Mouse (Mus musculus) stomach, embryonic 16.5 days (tissue): ENCODE measurements around the gene Fbxo10. TPM values are rescaled to one million over a fixed set of nuclear protein-coding genes. Genes with fewer than 3 reads are reported as not detected.

Source experiments
- ATAC-seq: fragments of 200-750 bp; cut with Nextera tagmentation; 2 replicates; pipeline ENCODE4 v1.8.0; 2017; ENCODE audit warnings: moderate number of reproducible peaks, moderate TSS enrichment; ENCODE audit not compliant: insufficient read depth, low FRiP score
- H3K27ac ChIP-seq: fragments of 300-500 bp; sonication (generic); 2 replicates; pipeline ENCODE4 v1.5.1; 2014; ENCODE audit warnings: low read length
- H3K27me3 ChIP-seq: fragments of 300-500 bp; sonication (generic); 2 replicates; pipeline ENCODE4 v1.6.1; 2014; ENCODE audit warnings: low read length, control low read depth, mixed read lengths; ENCODE audit not compliant: control insufficient read depth, insufficient read depth
- H3K36me3 ChIP-seq: fragments of 300-500 bp; sonication (generic); 2 replicates; pipeline ENCODE4 v1.6.1; 2014; ENCODE audit warnings: low read length; ENCODE audit not compliant: control insufficient read depth, insufficient read depth
- H3K4me1 ChIP-seq: fragments of 300-500 bp; sonication (generic); 2 replicates; pipeline ENCODE4 v1.6.1; 2014; ENCODE audit warnings: low read length, control low read depth, mixed read lengths; ENCODE audit not compliant: control insufficient read depth, insufficient read depth
- H3K4me2 ChIP-seq: fragments of 300-500 bp; sonication (generic); 2 replicates; pipeline ENCODE4 v1.6.1; 2014; ENCODE audit warnings: low read depth, low read length, mixed read lengths
- H3K4me3 ChIP-seq: fragments of 300-500 bp; sonication (generic); replicated peaks from 2 replicates; pipeline ENCODE4 v1.5.1; 2014; ENCODE audit warnings: mild to moderate bottlenecking, low read length
- H3K9ac ChIP-seq: fragments of 300-500 bp; sonication (generic); 2 replicates; pipeline ENCODE4 v1.6.1; 2014; ENCODE audit warnings: low read length
- H3K9me3 ChIP-seq: fragments of 300-500 bp; sonication (generic); replicated peaks from 2 replicates; pipeline ENCODE4 v1.6.1; 2016; ENCODE audit warnings: low read length, control low read depth; ENCODE audit not compliant: control insufficient read depth
- WGBS: fragments of 180-500 bp; shearing (Covaris S2); extraction: QIAGEN DNeasy Blood & Tissue Kit; methylation state at CpG from one replicate; pipeline ENCODE4 v1.1.7; 2014; 5-methylcytosine and 5-hydroxymethylcytosine counted together
- polyA plus RNA-seq: library from polyadenylated mRNA; unstranded; fragments of >200 nt; fragmentation: Nextera tagmentation; extraction: Ambion mirVana; gene quantifications from 2 replicates; pipeline ENCODE4 v1.2.1, GENCODE M21; 2015

Fbxo10 gene
- 13.3 and 13.8 TPM in 2 replicates for polyA plus RNA-seq

DNA sequence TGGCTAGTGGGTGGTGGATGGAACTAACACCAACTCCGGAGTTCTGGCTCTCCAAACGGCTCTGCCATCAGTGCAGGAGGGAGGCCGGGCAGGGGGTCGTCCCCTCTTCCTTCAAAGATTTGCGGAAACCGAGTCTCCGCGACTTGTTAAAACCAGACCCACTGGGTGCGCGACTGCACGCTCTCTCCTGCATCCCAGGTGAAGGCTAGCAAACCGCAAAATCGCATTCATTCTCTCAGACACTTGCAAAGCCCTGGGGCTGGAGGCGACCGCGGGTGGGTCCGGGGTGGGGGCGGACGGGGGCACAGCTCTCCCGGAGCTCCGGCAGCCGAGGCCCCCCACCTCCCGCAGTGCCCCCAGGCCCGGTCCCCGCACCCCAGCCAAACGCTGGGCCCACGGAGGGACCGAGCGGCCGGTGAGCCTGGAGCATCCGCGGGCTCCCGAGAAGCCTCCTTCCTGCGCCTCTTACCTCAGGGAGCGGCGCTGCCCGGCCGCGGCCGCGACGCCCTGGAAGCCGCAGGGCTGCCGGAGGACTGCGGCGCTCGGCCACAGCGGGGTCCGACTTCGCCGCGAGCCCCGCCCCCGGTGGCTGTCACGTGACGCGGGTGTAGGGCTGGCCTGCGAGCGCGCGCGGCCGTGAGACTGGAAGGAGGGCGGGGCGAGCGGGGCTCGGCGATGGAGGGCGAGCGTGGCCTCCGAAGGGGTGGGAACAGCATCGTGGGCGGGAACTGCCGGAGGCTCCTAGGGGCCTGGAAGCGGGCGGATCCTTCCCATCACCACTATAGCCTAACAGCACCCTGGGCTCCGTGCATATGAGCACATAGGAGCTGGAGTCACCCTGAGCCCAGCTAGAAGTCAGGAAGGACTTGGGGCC is at the start of gene Fbxo10:
Gene Fbxo10, minus strand, starts transcription at position 584 of the 874 bp plus-strand sequence.
- no peaks in the 10 kb centered on the region for H3K9me3 ChIP-seq
- no peaks in the 10 kb centered on the region for H3K27me3 ChIP-seq
- H3K27ac ChIP-seq: peak within 1 kb of the TSS; percentile 85
- H3K36me3 ChIP-seq: no peaks in the 10 kb centered on the region
- WGBS: under 1% methylated on average over 74 of the region's 77 CpGs
- H3K4me3 ChIP-seq: peak within 1 kb of the TSS; percentile 93
- peak within 1 kb of the TSS; percentile 97 for H3K9ac ChIP-seq
- H3K4me1 ChIP-seq: peaks cover 4% of the 10 kb centered on the region; the same call in 1 of the 2 replicates
- peak; percentile 96 for ATAC-seq
- peak within 1 kb of the TSS; percentile 84 for H3K4me2 ChIP-seq

DNA sequence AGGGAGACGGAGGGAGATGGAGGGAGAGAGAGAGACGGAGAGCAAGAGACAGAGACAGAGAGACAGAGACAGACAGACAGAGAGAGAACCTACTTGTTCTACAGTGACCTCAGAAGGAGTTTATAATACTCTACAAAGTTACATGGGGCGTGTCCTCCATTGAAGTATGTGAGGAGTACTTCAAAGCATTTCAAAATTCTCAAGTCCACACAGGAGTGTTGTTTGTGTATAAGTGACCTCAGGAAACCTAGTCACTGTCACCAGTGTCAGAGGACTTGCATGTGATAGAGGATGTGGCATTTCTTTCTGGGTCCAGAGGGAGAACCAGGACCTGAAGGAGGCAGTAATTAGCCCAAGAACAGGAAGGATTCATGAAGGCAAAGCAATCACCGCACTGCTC is 46.6 kb upstream of the Fbxo10 start:
- no peaks in the 10 kb centered on the region for H3K36me3 ChIP-seq
- ATAC-seq: no peak
- no peaks in the 10 kb centered on the region for H3K9me3 ChIP-seq
- no peak overlapping the region for H3K9ac ChIP-seq
- H3K4me1 ChIP-seq: no peaks in the 10 kb centered on the region
- no peak overlapping the region for H3K4me2 ChIP-seq
- 66% methylated on average over 4 of the region's 4 CpGs for WGBS
- H3K27me3 ChIP-seq: no peaks in the 10 kb centered on the region
- no peak overlapping the region for H3K4me3 ChIP-seq
- H3K27ac ChIP-seq: no peak overlapping the region

DNA sequence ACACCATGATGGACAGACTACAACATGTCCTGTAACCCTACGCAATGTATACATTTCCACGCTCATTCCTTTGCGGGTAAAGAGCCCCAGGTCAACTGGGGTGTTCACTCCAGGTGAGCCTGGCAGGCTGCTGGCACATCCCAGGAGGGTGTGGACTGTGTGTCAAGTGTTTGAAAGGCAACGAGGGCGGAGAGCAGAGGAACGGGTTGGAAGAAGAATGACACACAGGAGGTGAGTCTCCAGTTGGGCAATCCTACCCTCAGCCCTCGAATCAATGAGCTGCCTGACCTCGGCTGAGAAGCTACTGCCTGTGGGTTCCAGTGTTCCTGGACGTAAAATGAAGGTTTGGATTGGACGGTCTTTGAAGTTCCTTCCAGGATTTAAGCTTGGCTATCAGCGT is 36.9 kb upstream of the Fbxo10 start:
- Histone ChIP-seq H3K27me3 (no peaks in the 10 kb centered on the region), H3K9me3 (no peaks in the 10 kb centered on the region), H3K27ac (no peak overlapping the region), H3K4me2 (no peak overlapping the region), H3K4me3 (no peak overlapping the region), H3K9ac (no peak overlapping the region), H3K36me3 (no peaks in the 10 kb centered on the region), H3K4me1 (no peaks in the 10 kb centered on the region)
- WGBS: 72% methylated on average over 11 of the region's 11 CpGs
- no peak for ATAC-seq

DNA sequence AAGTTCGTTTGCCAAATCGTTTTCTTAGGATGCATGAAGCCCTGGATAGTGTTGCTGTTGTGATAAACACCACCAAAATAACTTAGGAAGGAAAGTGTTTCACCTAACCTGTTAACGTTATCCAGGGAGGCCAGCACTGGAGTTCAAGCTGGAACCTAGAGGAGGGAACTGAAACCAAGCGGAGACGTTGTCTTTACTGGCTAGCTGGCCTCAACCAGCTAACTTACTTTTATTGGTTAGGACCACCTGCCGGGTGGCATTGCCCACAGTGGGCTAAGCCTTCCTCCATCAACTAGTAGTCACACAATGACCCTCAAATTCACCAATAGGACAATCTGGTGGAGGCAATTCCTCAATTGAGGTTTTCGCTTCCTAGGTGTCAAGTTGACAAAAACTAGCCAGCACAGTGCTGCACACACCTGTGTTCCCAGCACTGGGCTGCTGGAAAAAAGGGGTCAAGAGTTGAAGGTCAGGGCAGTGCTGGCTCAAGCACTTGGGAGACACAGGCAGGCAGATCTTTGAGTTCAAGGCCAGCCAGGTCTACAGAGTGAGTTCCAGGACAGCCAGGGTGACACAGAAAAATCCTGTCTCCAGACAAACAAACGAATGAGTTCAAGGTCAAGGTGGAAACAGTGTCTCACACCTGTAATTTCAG is 24.2 kb upstream of the Fbxo10 start:
- Histone ChIP-seq H3K4me2 (peak overlapping the region; percentile 65; the same call in 1 of the 2 replicates), H3K9ac (no peak overlapping the region; the same call in 1 of the 2 replicates), H3K27me3 (no peaks in the 10 kb centered on the region), H3K9me3 (no peaks in the 10 kb centered on the region), H3K4me3 (peak overlapping the region; percentile 60), H3K4me1 (peaks cover 9% of the 10 kb centered on the region; the same call in 1 of the 2 replicates), H3K36me3 (no peaks in the 10 kb centered on the region), H3K27ac (no peak overlapping the region)
- 65% methylated on average over 8 of the region's 8 CpGs for WGBS
- no peak for ATAC-seq

DNA sequence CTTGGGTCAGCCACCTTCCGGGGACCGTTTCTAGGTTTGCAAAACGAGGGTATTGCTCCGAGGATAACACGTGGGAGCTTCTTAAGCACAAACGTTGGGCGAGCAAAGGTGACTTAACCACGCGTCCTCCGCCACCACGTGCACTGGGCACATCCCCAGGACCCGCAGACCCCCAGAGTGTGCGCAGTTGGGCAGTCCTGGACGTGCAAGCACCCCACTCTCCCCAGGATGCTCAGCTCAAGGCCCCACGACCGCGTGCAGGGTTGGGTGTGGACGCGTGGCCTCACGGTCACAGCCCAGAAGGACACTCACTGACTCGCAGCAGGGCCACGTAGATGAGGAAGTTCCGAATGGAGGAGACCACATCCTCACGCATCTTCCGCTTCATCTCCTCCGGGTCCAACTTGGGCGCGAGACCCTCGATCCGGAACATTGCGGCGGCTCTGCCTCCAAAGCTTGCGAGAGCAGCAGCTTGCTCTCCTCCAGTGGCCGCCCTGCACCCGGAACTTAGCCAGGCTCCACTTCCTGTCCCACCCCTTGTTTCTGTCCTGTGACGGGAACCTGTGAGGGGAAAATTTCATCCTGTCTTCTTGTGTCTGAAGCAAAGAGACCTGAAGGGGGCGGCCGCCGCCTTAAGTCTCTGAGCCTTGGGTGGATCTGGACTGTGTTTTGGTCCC is 23.3 kb upstream of the Fbxo10 start, which contains the start of gene Tomm5:
Gene Tomm5, minus strand, starts transcription at position 514 of the 677 bp plus-strand sequence.
- under 1% methylated on average over 39 of the region's 39 CpGs for WGBS
- Histone ChIP-seq H3K4me3 (peak within 1 kb of the TSS; percentile 60), H3K4me2 (peak within 1 kb of the TSS; percentile 65), H3K27ac (peak within 1 kb of the TSS; percentile 47), H3K9ac (peak within 1 kb of the TSS; percentile 86), H3K36me3 (no peaks in the 10 kb centered on the region), H3K9me3 (no peaks in the 10 kb centered on the region), H3K4me1 (peaks cover 9% of the 10 kb centered on the region; the same call in 1 of the 2 replicates), H3K27me3 (no peaks in the 10 kb centered on the region)
- peak; percentile 96 for ATAC-seq

DNA sequence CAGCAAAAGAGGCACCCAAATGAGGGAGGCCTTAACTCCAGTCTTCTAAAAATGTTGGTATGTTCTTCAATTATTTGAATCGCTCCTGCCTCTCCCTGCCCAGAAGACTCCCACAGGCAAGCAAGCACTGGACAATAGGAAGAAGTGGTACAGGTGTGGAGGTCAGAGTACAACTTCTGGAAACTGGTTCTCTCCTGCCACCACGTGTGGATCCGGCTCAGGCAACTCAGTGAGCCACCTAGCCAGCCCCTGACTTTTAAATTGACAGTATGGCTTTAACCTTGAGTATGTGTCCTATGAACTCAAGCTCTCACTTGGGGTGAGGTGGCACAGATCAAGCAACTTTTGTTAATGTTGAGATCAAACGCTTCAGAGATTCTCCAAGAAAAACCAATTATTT is 22.7 kb upstream of the Fbxo10 start:
- WGBS: 5% methylated on average over 4 of the region's 4 CpGs
- peak; percentile 19; the same call in 1 of the 2 replicates for ATAC-seq

DNA sequence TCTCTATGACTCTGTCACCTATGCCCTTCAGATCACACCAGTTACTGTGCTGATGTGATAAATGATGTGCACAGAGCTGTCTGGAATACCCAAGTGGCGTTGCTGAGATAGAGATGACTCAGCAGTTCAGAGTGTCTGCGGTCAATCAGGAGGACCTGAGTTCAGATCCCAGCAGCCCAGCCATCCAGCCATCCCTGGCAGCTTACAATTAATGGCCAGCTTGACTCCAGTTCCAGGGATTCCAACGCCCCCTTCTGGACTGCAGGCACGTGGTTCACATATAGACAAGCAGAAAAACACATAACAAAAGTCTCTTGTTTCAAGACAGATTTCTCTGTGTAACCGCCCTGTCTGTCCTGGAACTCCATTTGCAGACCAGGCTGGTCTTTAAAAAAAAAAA is 22.0 kb upstream of the Fbxo10 start:
- Histone ChIP-seq H3K27me3 (no peaks in the 10 kb centered on the region), H3K4me1 (peaks cover 9% of the 10 kb centered on the region; the same call in 1 of the 2 replicates), H3K4me2 (peak overlapping the region; percentile 65; the same call in 1 of the 2 replicates), H3K4me3 (peak overlapping the region; percentile 60), H3K9me3 (no peaks in the 10 kb centered on the region), H3K27ac (no peak overlapping the region), H3K9ac (no peak overlapping the region), H3K36me3 (no peaks in the 10 kb centered on the region)
- 57% methylated on average over 5 of the region's 5 CpGs for WGBS
- no peak for ATAC-seq

More for the DNA sequence above, 22.7 kb upstream of the Fbxo10 start:
- H3K36me3 ChIP-seq: no peaks in the 10 kb centered on the region
- H3K4me3 ChIP-seq: peak overlapping the region; percentile 60
- no peaks in the 10 kb centered on the region for H3K9me3 ChIP-seq
- peak overlapping the region; percentile 65 for H3K4me2 ChIP-seq
- peaks cover 9% of the 10 kb centered on the region; the same call in 1 of the 2 replicates for H3K4me1 ChIP-seq
- H3K27ac ChIP-seq: no peak overlapping the region
- H3K9ac ChIP-seq: peak overlapping the region; percentile 86
- H3K27me3 ChIP-seq: no peaks in the 10 kb centered on the region

DNA sequence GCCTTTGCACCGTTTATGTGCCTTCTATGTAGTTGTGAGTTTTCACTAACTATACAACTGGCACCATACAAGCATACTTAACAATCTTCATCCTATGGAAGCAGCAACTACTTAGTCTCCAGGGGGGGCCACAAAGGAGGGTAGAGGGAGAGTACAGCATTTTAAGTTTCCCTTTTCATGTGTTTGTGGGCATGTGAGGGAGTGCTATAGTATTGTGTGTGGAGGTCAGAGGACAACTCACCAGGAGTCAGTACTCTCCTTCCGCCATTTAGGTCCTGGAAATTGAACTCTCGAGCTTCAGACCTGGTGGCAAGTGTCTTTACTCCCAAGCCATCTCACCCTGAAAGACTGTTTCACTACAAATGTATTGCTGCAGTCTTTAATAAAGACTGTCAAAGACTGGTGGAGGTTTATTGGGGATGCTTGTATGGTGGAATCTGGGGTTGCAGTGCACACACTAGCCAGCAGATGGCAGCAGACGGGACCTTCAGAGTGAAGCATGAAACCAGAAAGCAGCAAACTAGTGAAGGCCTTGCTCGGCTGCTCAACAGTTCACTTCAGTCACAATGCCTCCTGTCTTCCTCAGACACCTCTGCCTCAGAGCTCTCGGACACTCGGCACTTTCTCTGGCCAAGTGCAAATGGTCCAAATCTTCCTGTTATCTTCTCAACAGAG is 12.9 kb upstream of the Fbxo10 start:
- Histone ChIP-seq H3K36me3 (no peaks in the 10 kb centered on the region), H3K4me3 (no peak overlapping the region), H3K4me2 (no peak overlapping the region), H3K27ac (no peak overlapping the region), H3K9ac (no peak overlapping the region), H3K27me3 (no peaks in the 10 kb centered on the region), H3K4me1 (no peaks in the 10 kb centered on the region), H3K9me3 (no peaks in the 10 kb centered on the region)
- 20% methylated on average over 7 of the region's 7 CpGs for WGBS
- ATAC-seq: no peak
